Mouse (Mus musculus) limb, embryonic 14.5 days (tissue): Measurements from ENCODE around the gene S100a11. TPM values are rescaled to one million over a fixed set of nuclear protein-coding genes. Genes with fewer than 3 reads are reported as not detected.
A peak's percentile ranks its signal among the peaks of the same experiment; 100 is the strongest.

Source experiments
- ATAC-seq: fragments of 200-750 bp; cut with Nextera tagmentation; 2 replicates; pipeline ENCODE4 v1.8.0; 2017; ENCODE audit warnings: low read depth, moderate number of reproducible peaks, moderate TSS enrichment; ENCODE audit not compliant: low FRiP score
- DNase-seq: peaks from one replicate; pipeline ENCODE4 v3.0.0-alpha.2; 2015; ENCODE audit warnings: low spot score
- H3K27ac ChIP-seq: fragments of 300-500 bp; sonication (generic); replicated peaks from 2 replicates; pipeline ENCODE4 v1.5.1; 2014; ENCODE audit warnings: low read depth, mild to moderate bottlenecking, low read length, moderate library complexity, mixed read lengths
- H3K27me3 ChIP-seq: fragments of 300-500 bp; sonication (generic); 2 replicates; pipeline ENCODE4 v1.6.1; 2014; ENCODE audit warnings: low read length, mixed read lengths; ENCODE audit not compliant: control insufficient read depth, insufficient read depth
- H3K36me3 ChIP-seq: fragments of 300-500 bp; sonication (generic); 2 replicates; pipeline ENCODE4 v1.6.1; 2014; ENCODE audit warnings: mild to moderate bottlenecking, low read length, moderate library complexity, mixed read lengths; ENCODE audit not compliant: control insufficient read depth, insufficient read depth
- H3K4me1 ChIP-seq: fragments of 300-500 bp; sonication (generic); 2 replicates; pipeline ENCODE4 v1.6.1; 2014; ENCODE audit warnings: antibody characterized with exemption, low read length, mixed read lengths; ENCODE audit not compliant: control insufficient read depth, insufficient read depth
- H3K4me2 ChIP-seq: fragments of 300-500 bp; sonication (generic); replicated peaks from 2 replicates; pipeline ENCODE4 v1.6.1; 2014; ENCODE audit warnings: low read depth, mild to moderate bottlenecking, low read length, moderate library complexity; ENCODE audit not compliant: severe bottlenecking
- H3K4me3 ChIP-seq: fragments of 300-500 bp; sonication (generic); replicated peaks from 2 replicates; pipeline ENCODE4 v1.5.1; 2014; ENCODE audit warnings: low read length
- H3K9ac ChIP-seq: fragments of 300-500 bp; sonication (generic); 2 replicates; pipeline ENCODE4 v1.6.1; 2014; ENCODE audit warnings: mild to moderate bottlenecking, low read depth, low read length, moderate library complexity; ENCODE audit not compliant: severe bottlenecking
- H3K9me3 ChIP-seq: fragments of 300-500 bp; sonication (generic); 2 replicates; pipeline ENCODE4 v1.6.1; 2016; ENCODE audit warnings: low read length; ENCODE audit not compliant: control insufficient read depth
- POLR2A ChIP-seq: fragments of 200-500 bp; IDR thresholded peaks from 2 replicates; pipeline ENCODE4 v1.8.0; 2012; ENCODE audit warnings: inconsistent platforms, mild to moderate bottlenecking, moderate library complexity, borderline replicate concordance; ENCODE audit not compliant: insufficient read depth, insufficient read length; ENCODE audit errors: extremely low read depth
- WGBS: fragments of 180-500 bp; shearing (Covaris S2); extraction: QIAGEN DNeasy Blood & Tissue Kit; methylation state at CpG from one replicate; pipeline ENCODE4 v1.1.7; 2014; 5-methylcytosine and 5-hydroxymethylcytosine counted together
- polyA plus RNA-seq, 2 experiments: library from polyadenylated mRNA; depleted of rRNA in 1 of 2; stranded (reverse) in 1 of 2; unstranded in 1 of 2; fragments of >200 nt; fragmentation: Nextera tagmentation in 1 of 2; extraction: Ambion mirVana in 1 of 2; gene quantifications; 2 replicates each; pipeline versions ENCODE4 v1.2.1 to v1.2.3; 2012 to 2014

The S100a11 gene
- polyA plus RNA-seq, 2 experiments = 638 to 1,916 TPM

DNA sequence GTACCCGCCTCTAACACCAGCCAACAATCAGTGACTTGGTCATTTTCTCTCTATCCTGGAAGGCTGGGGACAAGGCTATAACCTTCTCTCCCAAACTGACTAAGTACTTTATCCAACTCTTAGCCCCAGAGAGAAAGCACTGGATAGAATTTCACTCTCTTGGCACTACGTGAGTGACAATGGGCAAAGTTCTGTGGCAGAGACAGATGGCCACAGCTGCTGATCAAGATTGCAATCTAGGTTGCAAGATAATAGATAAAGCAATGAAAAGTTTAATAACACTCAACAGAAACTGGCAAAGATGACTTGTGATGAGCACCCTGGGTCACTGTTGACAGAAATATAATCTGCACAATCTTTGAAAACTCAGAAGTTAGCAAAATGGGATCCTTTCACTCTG, 48.8 kb downstream of the S100a11 start:
- H3K27ac ChIP-seq = peak overlapping the region; percentile 76

DNA sequence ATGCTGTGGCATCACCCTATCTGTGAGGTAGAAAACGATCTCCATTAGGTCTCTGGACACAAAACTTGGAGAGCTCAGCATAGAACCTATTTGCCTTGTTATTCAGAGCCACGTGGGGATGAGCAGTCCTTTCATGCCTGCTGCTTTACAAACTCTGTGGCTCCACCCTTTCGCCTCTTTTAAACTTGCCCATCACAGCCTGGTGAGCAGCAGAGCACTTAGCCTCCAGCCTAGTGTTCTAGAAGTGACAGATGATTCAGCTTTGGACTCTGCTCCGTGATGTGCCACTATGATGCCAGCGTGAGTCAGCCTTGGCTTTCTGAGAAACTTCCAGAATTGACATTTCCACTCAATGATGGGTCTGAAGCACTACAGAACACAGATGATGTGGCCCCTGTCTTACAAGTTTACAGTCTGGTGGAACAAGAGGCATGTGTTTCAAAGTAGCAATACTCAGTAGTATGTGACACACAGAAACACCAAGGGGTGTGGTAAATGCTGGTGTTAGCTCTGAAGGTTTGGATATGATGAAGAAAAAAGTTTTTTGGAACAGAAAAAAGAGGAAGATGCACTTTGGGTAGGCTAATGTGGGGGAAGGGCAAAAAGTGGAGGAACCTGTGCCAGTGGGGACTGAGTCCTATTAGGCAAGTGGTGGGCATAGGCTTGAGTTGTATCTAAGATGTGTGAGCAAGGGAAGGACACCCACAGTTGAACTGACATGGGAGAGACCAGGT, 51.9 kb downstream of the S100a11 start:
- Histone ChIP-seq H3K27ac (no peak overlapping the region), H3K4me2 (no peak overlapping the region), H3K4me3 (no peak overlapping the region), H3K27me3 (no peaks in the 10 kb centered on the region), H3K9me3 (no peaks in the 10 kb centered on the region), H3K9ac (no peak overlapping the region), H3K4me1 (peaks cover 13% of the 10 kb centered on the region), H3K36me3 (no peaks in the 10 kb centered on the region)
- ATAC-seq (no peak), DNase-seq (no peak)
- 74% methylated on average over 5 of the region's 5 CpGs for WGBS
- TF ChIP-seq POLR2A = no peak

More for the DNA sequence above, 48.8 kb downstream of the S100a11 start:
- Histone ChIP-seq H3K9ac (no peak overlapping the region), H3K9me3 (no peaks in the 10 kb centered on the region), H3K27me3 (no peaks in the 10 kb centered on the region), H3K4me2 (peak overlapping the region; percentile 29; the same call in 1 of the 2 replicates), H3K4me3 (no peak overlapping the region), H3K36me3 (peaks cover 16% of the 10 kb centered on the region), H3K4me1 (peaks cover 13% of the 10 kb centered on the region)
- no peak for TF ChIP-seq POLR2A
- peak; percentile 53; the same call in 1 of the 2 replicates for ATAC-seq
- DNase-seq = no peak
- 20% methylated on average over 2 of the region's 2 CpGs for WGBS

Other genes starting within 250 kb of the S100a11 start
- gene Flg, start 247.0 kb upstream of the S100a11 start, polyA plus RNA-seq (2012; rRNA removed) = not detected in 2 replicates
- 0.48 TPM in 1 of 2 replicates, not detected in the other for gene Flg, start 247.0 kb upstream of the S100a11 start, polyA plus RNA-seq (2014; fragmentation: Nextera tagmentation; extraction: Ambion mirVana)
- 0.14 and 0.23 TPM in 2 replicates for gene Hrnr, start 200.7 kb upstream of the S100a11 start, polyA plus RNA-seq (2012; rRNA removed)
- gene Hrnr, start 200.7 kb upstream of the S100a11 start, polyA plus RNA-seq (2014; fragmentation: Nextera tagmentation; extraction: Ambion mirVana) = 0.55 and 1.4 TPM in 2 replicates
- gene Rptn, start 126.8 kb upstream of the S100a11 start, polyA plus RNA-seq (2012; rRNA removed) = not detected in 2 replicates
- not detected in 2 replicates for gene Rptn, start 126.8 kb upstream of the S100a11 start, polyA plus RNA-seq (2014; fragmentation: Nextera tagmentation; extraction: Ambion mirVana)
- gene Tchh, start 78.2 kb upstream of the S100a11 start, polyA plus RNA-seq (2012; rRNA removed) = 0.54 and 1.3 TPM in 2 replicates
- 2.5 and 2.6 TPM in 2 replicates for gene Tchh, start 78.2 kb upstream of the S100a11 start, polyA plus RNA-seq (2014; fragmentation: Nextera tagmentation; extraction: Ambion mirVana)
- gene Tchhl1, start 51.7 kb upstream of the S100a11 start, polyA plus RNA-seq (2012; rRNA removed) = not detected in 2 replicates
- not detected in 2 replicates for gene Tchhl1, start 51.7 kb upstream of the S100a11 start, polyA plus RNA-seq (2014; fragmentation: Nextera tagmentation; extraction: Ambion mirVana)
- gene S100a10, start 34.6 kb downstream of the S100a11 start, polyA plus RNA-seq (2012; rRNA removed) = 208 and 328 TPM in 2 replicates
- gene S100a10, start 34.6 kb downstream of the S100a11 start, polyA plus RNA-seq (2014; fragmentation: Nextera tagmentation; extraction: Ambion mirVana) = 625 and 691 TPM in 2 replicates
- gene Tdpoz2, start 132.2 kb downstream of the S100a11 start, polyA plus RNA-seq (2012; rRNA removed) = not detected in 2 replicates
- not detected in 2 replicates for gene Tdpoz2, start 132.2 kb downstream of the S100a11 start, polyA plus RNA-seq (2014; fragmentation: Nextera tagmentation; extraction: Ambion mirVana)
- not detected in 2 replicates for gene Tdpoz1, start 155.8 kb downstream of the S100a11 start, polyA plus RNA-seq (2012; rRNA removed)
- not detected in 2 replicates for gene Tdpoz1, start 155.8 kb downstream of the S100a11 start, polyA plus RNA-seq (2014; fragmentation: Nextera tagmentation; extraction: Ambion mirVana)
- not detected in 2 replicates for gene Gm37596, start 172.6 kb downstream of the S100a11 start, polyA plus RNA-seq (2012; rRNA removed)
- not detected in 2 replicates for gene Gm37596, start 172.6 kb downstream of the S100a11 start, polyA plus RNA-seq (2014; fragmentation: Nextera tagmentation; extraction: Ambion mirVana)